Mouse (Mus musculus) heart, adult 8-10 months (tissue): ENCODE data around the gene Zfp72. TPM values are rescaled to one million over a fixed set of nuclear protein-coding genes. Genes with fewer than 3 reads are reported as not detected.

Experiments
- DNase-seq: peaks from one replicate; pipeline ENCODE4 v3.0.0; 2022; ENCODE audit warnings: low spot score
- microRNA-seq: library from miRNA; unstranded; fragments of <30 nt; microRNA quantifications from one replicate; pipeline ENCODE4 v1.2.0, GENCODE M21; 2022
- total RNA-seq, 4 experiments: library from RNA; stranded (reverse); gene quantifications; 2 replicates each; pipeline ENCODE4 v1.2.4; 2022

Gene Zfp72
- total RNA-seq: 1 to 10 TPM; 3.1 to 3.6 (median 3.4) TPM

DNA sequence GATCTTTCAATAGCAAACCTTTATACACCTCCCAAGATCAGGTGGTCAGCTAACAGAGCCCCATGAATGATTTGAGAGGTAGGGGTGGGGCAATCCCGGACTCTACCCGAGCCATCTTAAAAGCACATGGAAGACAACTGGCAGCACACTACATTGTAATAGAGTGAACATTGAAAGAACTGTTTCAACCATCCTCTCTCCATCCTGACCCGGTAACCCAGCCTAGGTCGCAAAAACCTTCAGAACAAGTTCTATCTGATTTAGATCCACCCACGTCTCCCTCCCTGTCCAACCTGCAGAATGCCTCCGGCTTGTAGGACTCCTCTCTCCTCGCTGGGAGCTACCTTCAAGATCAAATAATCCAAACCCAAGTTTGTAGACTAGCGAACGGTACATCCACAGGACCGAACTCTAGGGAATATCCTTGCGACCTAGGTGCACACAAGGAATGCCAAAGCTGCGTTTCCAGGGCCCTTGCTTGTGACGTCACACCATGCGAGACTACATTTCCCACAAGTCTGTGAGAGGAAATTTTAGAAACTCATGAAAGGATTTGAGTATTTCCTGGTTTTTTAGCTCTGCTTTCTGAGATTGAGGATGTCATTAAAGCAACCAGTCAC, at the start of gene Zfp72:
TSS of gene Zfp72 (minus strand) at position 466 of the 620 bp plus-strand sequence.
- peak; percentile 84 for DNase-seq

DNA sequence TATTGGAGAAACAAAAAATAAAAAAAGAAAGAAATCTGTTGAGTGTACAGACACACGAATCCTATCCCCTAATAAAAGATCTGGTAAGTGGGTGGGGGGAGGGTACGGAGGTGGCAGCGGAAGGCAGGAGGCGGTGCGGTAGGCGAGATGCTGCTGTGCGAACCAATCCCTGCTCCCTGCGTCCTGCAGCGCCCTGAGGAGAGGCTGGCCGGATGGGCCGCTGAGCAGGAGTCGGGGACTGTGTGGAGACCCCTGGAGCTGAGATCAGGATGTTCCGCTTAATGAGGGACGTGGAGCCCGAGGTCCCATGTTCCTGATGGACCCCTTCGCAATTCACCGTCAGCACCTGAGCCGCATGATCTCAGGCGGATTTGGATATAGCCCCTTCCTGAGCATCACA, 49.3 kb upstream of the Zfp72 start:
- no peak for DNase-seq

DNA sequence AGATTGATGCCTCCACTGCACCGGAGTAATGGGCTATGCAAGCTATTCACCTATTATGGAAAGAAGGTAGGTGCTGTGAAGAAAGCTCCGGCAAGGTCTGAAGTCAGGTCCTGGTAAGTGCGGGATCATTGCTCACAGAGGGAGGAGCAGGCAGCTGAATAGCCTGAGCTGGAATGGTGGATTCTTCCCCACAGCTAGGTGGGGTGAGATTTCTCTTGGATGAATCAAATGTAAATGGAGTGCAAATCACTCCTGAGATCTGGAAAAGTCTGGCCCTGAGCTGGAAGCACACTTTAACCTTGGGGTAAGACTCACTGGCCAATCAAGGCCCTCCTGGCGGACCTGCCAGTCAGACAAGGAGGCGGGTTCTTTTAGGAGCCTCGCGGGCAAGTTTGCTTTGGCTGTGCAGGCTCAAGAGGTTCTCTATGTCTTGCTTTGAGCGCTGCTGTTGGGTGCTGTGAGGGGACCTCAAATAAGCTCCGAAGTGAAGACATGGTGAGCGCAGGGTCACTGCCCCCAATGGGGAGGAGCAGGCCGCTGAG, 8.7 kb upstream of the Zfp72 start, which contains the start of gene Ftl1-ps1:
TSS of gene Ftl1-ps1 (plus strand) at position 397 of the 542 bp plus-strand sequence.
- DNase-seq: no peak

DNA sequence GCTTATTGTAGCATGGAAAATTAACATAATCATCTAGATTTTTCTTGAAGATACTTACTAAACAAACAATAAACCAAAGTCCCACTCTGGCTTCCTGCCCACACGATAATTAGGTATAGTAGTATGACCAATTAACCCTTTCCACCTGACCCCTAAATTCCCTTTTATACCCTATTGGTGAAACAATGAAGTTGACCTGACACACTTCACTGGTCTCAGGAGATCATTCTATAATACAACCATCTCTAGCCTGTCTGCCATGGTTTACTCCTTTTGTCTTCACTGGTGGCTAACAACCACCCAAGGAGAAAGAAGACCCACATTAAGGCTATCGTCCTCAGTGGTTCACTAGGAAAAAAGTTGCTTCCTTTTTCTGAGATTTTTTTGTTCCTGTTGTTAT, 520 bp upstream of the Zfp72 start:
- DNase-seq: no peak

DNA sequence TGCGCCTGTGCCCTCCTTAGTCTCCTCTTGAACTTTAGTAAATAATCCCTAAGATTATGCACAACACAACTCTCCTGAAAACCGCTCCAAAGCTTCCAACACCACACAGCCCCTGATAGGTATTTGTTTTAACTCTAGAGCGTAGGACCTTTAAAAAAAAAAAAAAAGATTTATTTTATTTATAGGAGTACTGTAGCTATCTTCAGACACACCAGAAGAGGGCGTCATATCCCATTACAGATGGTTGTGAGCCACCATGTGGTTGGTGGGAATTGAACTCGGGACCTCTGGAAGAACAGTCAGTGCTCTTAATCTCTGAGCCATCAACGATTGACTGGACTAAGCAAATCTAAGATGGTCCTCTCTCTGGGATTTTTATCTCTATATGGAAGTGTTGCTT, 906 bp downstream of the Zfp72 start:
- no peak for DNase-seq

DNA sequence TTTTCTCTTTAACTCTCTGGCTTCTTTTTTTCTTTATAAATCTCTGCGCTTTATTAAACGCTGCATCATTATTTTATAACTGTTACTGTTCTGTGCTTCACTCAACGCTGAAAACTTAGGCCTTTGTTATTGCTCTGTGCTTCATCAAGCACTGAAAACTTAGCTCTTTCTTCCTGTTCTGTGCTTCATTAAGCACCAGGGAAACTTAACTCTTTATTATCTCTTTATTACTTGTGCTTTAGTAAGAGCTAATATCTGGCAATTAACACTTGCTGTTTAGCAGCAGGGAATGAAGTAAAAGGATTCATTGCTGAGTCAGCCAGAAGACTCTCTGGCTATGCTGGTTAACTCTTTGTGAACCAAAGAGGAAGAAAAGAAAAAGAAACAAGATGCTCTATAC, 8.3 kb downstream of the Zfp72 start:
- no peak for DNase-seq

DNA sequence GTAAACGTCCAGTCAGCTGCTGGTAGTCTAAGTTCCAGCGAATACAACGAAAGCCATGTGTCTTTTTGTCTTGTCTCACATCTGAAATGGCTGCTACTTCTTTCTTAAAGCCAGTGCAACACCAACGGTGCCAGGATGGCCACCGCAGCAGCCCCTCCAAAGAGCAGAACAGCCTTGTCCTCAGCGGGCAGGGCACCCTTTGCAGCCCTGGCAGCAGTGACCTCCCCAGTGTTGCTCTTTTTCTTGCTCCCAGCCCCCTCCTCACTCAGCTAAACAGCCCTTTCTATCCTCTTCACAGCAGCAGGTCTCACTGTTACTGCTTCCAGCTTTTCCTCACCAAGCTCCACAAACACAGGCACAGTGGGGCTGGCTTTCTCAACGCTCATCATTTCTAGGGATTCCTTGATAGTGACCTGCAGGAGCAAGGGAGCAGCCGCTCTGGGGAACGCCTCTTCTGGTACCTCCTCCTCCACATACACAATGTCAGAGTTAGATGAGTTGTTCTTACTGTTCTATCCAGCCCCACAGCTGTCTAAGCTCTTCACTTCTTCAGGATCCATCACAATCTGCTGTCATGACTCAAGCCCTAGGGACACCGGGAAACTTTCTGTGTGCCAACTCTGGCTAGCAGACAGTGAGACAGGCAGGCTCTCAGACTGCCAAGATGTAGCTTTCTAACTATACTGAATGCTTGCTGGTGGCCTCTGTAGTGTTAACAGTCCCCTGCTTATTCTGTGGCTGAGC, 8.9 kb downstream of the Zfp72 start:
- no peak for DNase-seq

DNA sequence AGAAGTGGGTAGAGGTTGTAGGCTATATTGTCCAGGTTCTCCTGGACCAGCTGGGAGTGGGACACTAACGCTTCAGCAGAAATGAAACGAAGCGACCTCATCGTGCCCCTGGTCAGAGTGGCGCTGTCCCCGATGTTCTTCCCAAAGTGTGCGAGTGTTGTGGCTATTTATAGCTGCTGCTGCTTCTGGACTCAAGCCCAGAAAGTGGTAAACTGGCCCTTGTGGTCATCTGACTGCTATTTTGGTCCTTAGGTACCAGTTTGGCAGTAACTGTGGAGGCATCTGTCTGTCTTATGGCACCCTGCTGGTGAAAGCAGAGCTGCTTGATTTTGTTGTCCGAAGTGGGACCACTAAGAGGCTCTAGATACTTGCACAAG, 26.8 kb downstream of the Zfp72 start, which contains the start of gene Lrrc14b:
TSS of gene Lrrc14b (minus strand) at position 147 of the 377 bp plus-strand sequence.
- peak; percentile 74 for DNase-seq

DNA sequence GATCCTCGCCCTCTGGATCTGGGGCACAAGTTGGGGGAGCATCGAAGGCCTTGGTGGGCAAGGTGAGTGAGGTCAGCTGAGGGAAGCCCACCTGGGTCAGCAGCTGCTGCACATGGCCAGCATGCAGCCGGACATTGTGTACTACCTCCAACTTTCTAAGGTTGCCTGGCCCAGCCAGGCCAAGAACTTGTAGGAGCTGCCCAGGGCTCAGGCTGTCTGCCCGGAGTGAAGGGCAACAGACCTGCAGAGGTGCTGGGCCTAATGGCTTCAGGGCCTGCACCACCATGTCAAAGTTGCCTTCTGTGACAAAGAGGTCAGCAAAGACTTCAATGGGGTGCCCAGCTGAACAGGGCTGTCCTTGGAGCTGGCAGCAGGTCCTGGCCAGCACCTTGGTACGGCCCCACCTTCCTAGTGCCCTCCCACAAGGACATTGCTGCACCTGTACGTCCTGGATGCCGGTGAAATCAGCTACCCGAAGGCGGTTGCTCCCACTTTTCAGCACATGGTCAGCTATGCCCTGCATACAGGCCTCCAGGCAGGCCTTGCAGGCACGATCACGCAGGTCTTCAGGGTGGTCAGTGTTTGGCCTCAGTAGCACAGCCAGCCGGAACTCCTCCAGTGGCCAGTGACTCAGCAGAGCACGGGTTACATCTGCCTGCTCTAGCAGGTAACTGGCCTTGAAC, 27.3 kb downstream of the Zfp72 start:
- DNase-seq: no peak

DNA sequence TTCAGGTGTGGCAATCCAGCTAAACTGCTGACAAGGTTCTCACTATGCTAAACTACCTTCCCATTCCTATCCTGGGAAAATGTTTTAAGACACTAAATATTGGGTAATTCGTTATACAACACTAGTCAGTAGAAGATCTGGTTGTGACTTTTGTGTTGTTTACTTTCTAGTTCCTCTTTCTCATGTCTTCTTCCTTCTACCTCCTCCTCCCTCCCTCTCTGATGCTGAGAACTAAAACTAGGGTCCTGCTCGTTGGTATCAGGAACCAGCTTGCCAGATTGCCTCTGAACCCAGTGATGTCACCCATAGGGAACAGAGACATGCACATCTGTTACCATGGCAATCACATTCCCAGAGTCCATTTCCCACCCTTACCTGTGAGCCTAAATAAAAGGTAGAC, 28.4 kb downstream of the Zfp72 start:
- no peak for DNase-seq

DNA sequence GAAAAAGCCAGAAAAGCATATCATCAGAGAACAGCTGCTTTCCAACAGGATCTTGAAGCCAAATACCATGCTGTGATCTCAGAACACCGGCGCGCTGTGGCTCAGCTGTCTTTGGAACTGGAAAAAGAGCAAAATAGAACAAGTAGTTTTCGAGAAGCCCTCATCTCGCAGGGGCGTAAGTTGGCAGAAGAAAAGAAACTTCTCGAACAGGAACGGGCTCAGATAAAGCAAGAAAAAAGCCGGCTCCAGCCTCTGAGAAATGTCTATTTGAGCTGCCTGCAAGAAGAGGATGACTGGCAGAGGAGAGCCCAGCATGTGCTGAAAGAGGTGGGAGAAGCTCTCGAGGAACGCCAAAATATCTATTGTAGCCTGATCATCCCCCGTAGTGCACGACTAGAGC, 34.1 kb downstream of the Zfp72 start:
- no peak for DNase-seq

DNA sequence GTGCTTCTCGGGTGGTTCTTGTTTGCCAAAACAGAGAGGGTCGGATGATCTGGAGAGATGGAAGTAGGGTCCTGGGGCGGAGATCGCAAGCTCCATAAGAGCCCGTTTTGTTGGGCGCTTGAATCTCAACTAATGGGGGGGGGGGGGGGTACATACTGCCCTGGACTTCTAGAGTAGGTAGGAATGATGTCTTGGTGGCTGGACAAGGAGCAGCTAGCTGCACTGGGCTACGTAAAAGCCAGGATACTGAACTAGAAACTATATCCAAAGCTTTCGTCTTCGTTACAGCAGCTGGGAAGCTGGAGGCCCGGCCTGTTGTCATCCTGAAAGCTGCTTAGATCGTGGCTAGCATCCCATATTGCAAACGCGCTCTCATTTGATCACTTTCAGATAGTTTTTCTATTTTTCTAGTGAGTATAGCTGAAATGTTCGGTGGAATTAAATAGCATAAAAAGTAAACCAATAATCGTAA, 40.2 kb downstream of the Zfp72 start:
- no peak for DNase-seq

DNA sequence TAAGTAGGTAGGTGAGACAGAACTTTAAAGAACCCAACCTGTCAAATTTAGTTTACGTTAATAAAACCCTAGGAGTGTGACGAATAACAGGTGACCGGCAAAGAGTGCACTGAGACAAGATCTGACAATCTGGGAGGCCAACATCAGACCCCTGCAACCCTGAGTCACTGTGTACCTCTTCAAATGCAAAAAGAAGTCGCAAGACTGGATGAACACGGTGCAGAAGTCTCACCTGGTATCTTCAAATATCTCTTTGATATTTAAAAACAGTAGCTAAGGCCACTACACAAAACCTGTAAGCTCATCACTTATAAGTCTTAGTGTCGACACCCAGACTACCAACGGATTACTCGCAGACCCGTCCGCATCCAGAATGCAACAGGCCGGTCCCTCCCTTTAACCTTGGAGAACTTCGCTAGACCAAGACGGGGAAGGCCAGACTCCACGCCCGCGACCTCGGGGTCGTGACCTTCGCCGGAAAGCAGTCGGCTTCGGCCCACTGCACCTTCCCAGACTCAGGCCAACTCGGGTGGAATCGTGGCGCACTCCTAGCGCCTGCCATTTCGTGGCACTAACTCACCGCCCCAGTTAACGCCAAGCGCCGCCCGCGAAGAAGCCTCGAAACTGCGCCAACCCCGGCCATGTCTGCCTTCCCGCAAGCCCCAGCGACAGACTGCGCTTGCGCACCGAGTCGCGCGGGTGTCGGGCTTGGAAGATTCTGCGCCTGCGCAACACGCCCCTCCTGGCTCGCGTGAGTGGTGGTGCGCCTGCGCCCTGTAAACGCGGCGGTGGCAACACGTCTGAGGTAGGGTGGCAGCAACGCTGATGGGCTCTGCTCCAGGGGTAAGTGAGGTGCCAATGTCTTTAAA, 40.8 kb downstream of the Zfp72 start, which contains the start of the genes Sdha and Ccdc127:
TSS of gene Sdha (minus strand) at position 715 of the 869 bp plus-strand sequence.
TSS of gene Ccdc127 (plus strand) at position 744 of the 869 bp plus-strand sequence.
- DNase-seq: peak; percentile 95

DNA sequence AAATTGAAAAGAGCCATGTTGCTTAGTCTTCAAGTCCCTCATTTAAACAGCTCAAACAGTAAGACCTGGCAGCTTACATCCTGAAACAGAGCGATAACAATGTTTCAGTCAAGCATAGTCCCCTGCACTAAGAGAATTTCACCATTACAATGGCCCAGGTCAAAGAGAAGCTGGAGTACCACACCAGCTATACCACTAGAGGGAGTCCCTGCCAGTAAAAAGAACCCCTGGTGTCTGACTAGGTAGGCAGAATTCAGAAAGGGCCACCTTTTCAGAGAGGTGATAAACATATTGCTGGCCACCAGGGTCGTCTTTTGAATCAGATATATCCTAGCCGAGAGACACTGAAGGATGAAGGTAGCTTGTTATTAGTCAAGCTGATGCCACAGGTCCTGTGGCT, 49.6 kb downstream of the Zfp72 start:
- DNase-seq: no peak

DNA sequence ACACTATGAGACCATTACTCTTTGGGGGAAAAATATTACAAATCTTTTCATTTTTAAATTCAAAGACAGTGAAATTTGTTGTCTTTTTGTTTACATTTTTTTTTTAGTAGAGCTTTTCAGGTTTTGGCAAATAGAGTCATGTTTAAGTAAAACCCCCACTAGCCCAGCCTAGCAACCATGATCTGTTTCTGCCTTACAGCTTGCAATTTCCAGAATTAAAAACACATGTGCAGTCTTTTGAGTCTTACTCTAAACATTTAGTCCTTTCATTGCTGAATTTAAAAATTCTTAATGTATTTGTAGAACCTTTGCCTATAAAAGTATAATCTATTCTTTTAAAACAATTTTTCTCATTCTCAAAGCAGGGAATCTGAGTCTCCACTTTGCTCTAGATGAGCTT, 61.3 kb downstream of the Zfp72 start:
- no peak for DNase-seq

Small RNA genes within 50 kb of the gene (microRNA-seq; reads per million reads assigned to microRNA genes)
- gene Mir692-3: not detected

Other genes starting within 250 kb of the Zfp72 start
- 10 to 100 TPM; 45.2 to 52.7 (median 51.4) TPM for gene Exoc3, start 182.1 kb downstream of the Zfp72 start, total RNA-seq
- gene Ahrr, start 98.5 kb downstream of the Zfp72 start, total RNA-seq: 1 to 10 TPM in 2 of 4 experiments, under 1 TPM in 2; 0.82 to 2.5 (median 1.4) TPM
- gene Pdcd6, start 73.3 kb downstream of the Zfp72 start, total RNA-seq: 10 to 100 TPM; 42.0 to 52.1 (median 42.9) TPM
- 1,000 to 10,000 TPM; 1,332 to 1,570 (median 1,418) TPM for gene Sdha, start 40.6 kb downstream of the Zfp72 start, total RNA-seq
- gene Ccdc127, start 40.5 kb downstream of the Zfp72 start, total RNA-seq: 10 to 100 TPM; 45.4 to 51.8 (median 48.5) TPM
- 10 to 100 TPM; 82.4 to 97.3 (median 86.2) TPM for gene Lrrc14b, start 26.8 kb downstream of the Zfp72 start, total RNA-seq
- 100 to 1,000 TPM; 219 to 383 (median 285) TPM for gene Ftl1-ps1, start 8.9 kb upstream of the Zfp72 start, total RNA-seq
- 1 to 10 TPM; 5.4 to 7.4 (median 5.9) TPM for gene Zfp825, start 103.2 kb upstream of the Zfp72 start, total RNA-seq
- gene Erap1, start 248.7 kb upstream of the Zfp72 start, total RNA-seq: 10 to 100 TPM; 33.7 to 53.2 (median 42.0) TPM